Mouse (Mus musculus) neural tube, embryonic 12.5 days (tissue): ENCODE data around the gene Phtf1. TPM values are rescaled to one million over a fixed set of nuclear protein-coding genes. Genes with fewer than 3 reads are reported as not detected.

Experiments used
- ATAC-seq: fragments of 200-750 bp; cut with Nextera tagmentation; 2 replicates; pipeline ENCODE4 v1.8.0; 2017; ENCODE audit warnings: low read depth, mild to moderate bottlenecking, moderate TSS enrichment, moderate library complexity; ENCODE audit not compliant: low FRiP score
- H3K27ac ChIP-seq: fragments of 300-500 bp; sonication (generic); 2 replicates; pipeline ENCODE4 v1.5.1; 2016
- H3K27me3 ChIP-seq: fragments of 300-500 bp; sonication (generic); replicated peaks from 2 replicates; pipeline ENCODE4 v1.6.1; 2016; ENCODE audit warnings: mild to moderate bottlenecking
- H3K36me3 ChIP-seq: fragments of 300-500 bp; sonication (generic); 2 replicates; pipeline ENCODE4 v1.6.1; 2016; ENCODE audit warnings: mild to moderate bottlenecking
- H3K4me1 ChIP-seq: fragments of 300-500 bp; sonication (generic); 2 replicates; pipeline ENCODE4 v1.6.1; 2016
- H3K4me2 ChIP-seq: fragments of 300-500 bp; sonication (generic); replicated peaks from 2 replicates; pipeline ENCODE4 v1.6.1; 2016; ENCODE audit warnings: mild to moderate bottlenecking
- H3K4me3 ChIP-seq: fragments of 300-500 bp; sonication (generic); 2 replicates; pipeline ENCODE4 v1.5.1; 2016
- H3K9ac ChIP-seq: fragments of 300-500 bp; sonication (generic); 2 replicates; pipeline ENCODE4 v1.6.1; 2016; ENCODE audit warnings: mild to moderate bottlenecking
- H3K9me3 ChIP-seq: fragments of 300-500 bp; sonication (generic); 2 replicates; pipeline ENCODE4 v1.6.1; 2016; ENCODE audit warnings: mild to moderate bottlenecking
- WGBS: fragments of 180-500 bp; shearing (Covaris S2); methylation state at CpG from one replicate; pipeline ENCODE4 v1.1.7; 2016; 5-methylcytosine and 5-hydroxymethylcytosine counted together
- polyA plus RNA-seq: library from polyadenylated mRNA; unstranded; fragments of >200 nt; fragmentation: Nextera tagmentation; extraction: Ambion mirVana; gene quantifications from 2 replicates; pipeline ENCODE4 v1.2.1, GENCODE M21; 2016

Phtf1 gene
- polyA plus RNA-seq, 1 experiment from 2014 or later = 43.5 TPM

- no peak overlapping the region for H3K9ac ChIP-seq
- ATAC-seq = no peak
- no peaks in the 10 kb centered on the region for H3K27me3 ChIP-seq
- no peak overlapping the region for H3K27ac ChIP-seq
- no peaks in the 10 kb centered on the region for H3K4me1 ChIP-seq
- peaks cover 3% of the 10 kb centered on the region; the same call in 1 of the 2 replicates for H3K36me3 ChIP-seq
- no peaks in the 10 kb centered on the region for H3K9me3 ChIP-seq
- H3K4me2 ChIP-seq = no peak overlapping the region
- WGBS = 93% methylated on average over 1 of the region's 1 CpGs
- no peak overlapping the region for H3K4me3 ChIP-seq
These were observed 64.8 kb downstream of the Phtf1 start for GRCm38 (mm10) chr3:104032747-104033146.

- WGBS = 17% methylated on average over 6 of the region's 6 CpGs
- Histone ChIP-seq H3K36me3 (no peaks in the 10 kb centered on the region), H3K4me2 (no peak overlapping the region; the same call in 1 of the 2 replicates), H3K27me3 (no peaks in the 10 kb centered on the region), H3K27ac (no peak overlapping the region), H3K9me3 (no peaks in the 10 kb centered on the region), H3K4me1 (peaks cover 3% of the 10 kb centered on the region; the same call in 1 of the 2 replicates), H3K9ac (no peak overlapping the region), H3K4me3 (no peak overlapping the region)
- peak; percentile 66; the same call in 1 of the 2 replicates for ATAC-seq
These were observed 91.2 kb downstream of the Phtf1 start for GRCm38 (mm10) chr3:104059001-104059622.

GRCm38 (mm10) chr3:104069395-104069794 lies 101.5 kb downstream of the Phtf1 start:
- no peaks in the 10 kb centered on the region for H3K36me3 ChIP-seq
- H3K27me3 ChIP-seq = no peaks in the 10 kb centered on the region
- no peak overlapping the region for H3K4me2 ChIP-seq
- ATAC-seq = no peak
- no peak overlapping the region for H3K4me3 ChIP-seq
- no peak overlapping the region for H3K27ac ChIP-seq
- no peaks in the 10 kb centered on the region for H3K4me1 ChIP-seq
- no peak overlapping the region for H3K9ac ChIP-seq
- no peaks in the 10 kb centered on the region for H3K9me3 ChIP-seq

Other genes with a start within 250 kb of the Phtf1 start
- 15.1 and 15.6 TPM in 2 replicates for gene Olfml3, start 230.1 kb upstream of the Phtf1 start, polyA plus RNA-seq
- gene Gm10964, start 228.7 kb upstream of the Phtf1 start, polyA plus RNA-seq = not detected in 2 replicates
- 13.1 and 14.0 TPM in 2 replicates for gene Hipk1, start 176.5 kb upstream of the Phtf1 start, polyA plus RNA-seq
- gene Dclre1b, start 158.7 kb upstream of the Phtf1 start, polyA plus RNA-seq = 25.4 and 26.7 TPM in 2 replicates
- 23.8 and 24.0 TPM in 2 replicates for gene Ap4b1, start 158.6 kb upstream of the Phtf1 start, polyA plus RNA-seq
- gene Gm43064, start 158.5 kb upstream of the Phtf1 start, polyA plus RNA-seq = 0.23 and 0.32 TPM in 2 replicates
- gene Bcl2l15, start 135.5 kb upstream of the Phtf1 start, polyA plus RNA-seq = 0.61 TPM in 1 of 2 replicates, not detected in the other
- 0.44 TPM in 1 of 2 replicates, not detected in the other for gene Ptpn22, start 108.3 kb upstream of the Phtf1 start, polyA plus RNA-seq
- 24.0 and 25.3 TPM in 2 replicates for gene Rsbn1, start 54.0 kb upstream of the Phtf1 start, polyA plus RNA-seq